Mouse (Mus musculus): ENCODE measurements around the gene Ampd3.

DNA sequence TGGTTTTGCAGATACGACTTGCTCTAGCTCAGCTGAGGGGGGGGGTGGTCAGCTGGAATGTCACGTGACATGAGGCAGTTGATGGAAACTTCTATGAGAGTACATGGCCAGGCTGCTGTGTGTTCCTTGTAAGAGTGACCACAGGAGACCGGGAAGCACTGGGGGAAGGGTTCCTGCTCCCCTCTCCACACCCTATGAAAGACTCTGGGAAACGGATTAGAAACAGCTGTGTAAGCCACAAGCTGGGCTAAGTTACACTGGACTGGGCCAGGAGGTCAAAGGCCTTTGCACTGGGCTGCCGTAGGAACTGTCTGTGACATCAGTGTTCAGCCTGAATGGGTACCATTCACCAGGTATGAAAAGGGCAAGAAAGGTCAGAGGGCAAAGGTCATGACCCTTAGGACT, 14.1 kb upstream of the Ampd3 start:
- no peak for TF ChIP-seq GATA1 (IDR thresholded peaks at IDR 0.05; ENCODE audit: borderline replicate concordance, low read length)
- no peak for TF ChIP-seq FLI1 (IDR thresholded peaks at IDR 0.05; ENCODE audit: low read length)
